Mouse (Mus musculus) urinary bladder, postnatal 14 days (tissue): ENCODE data around the gene Ice2.

Experiments
- DNase-seq: peaks from one replicate; pipeline ENCODE4 v3.0.0; 2021; ENCODE audit warnings: low spot score

Ice2 gene

DNA sequence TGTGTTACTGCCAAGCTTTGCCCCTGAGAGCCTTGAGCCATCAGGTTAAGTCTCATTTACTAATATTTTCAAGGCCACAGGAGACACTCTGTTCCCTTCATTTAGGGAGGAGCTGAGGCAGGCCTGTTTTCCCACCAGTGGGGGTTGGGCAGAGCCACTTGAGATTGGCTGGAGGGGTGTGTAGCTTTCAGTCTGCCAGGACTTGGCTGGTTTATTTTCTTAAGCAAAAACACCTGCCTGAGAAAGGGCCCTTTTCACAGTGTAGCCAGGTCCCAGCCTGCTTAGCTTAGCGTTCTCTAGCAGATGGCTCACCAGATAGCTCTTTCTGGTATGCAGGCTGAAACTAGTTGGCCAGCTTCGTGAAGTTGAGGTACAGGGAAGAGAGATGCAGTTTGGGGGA lies 61.3 kb downstream of the Ice2 start:
- peak; percentile 88 for DNase-seq

DNA sequence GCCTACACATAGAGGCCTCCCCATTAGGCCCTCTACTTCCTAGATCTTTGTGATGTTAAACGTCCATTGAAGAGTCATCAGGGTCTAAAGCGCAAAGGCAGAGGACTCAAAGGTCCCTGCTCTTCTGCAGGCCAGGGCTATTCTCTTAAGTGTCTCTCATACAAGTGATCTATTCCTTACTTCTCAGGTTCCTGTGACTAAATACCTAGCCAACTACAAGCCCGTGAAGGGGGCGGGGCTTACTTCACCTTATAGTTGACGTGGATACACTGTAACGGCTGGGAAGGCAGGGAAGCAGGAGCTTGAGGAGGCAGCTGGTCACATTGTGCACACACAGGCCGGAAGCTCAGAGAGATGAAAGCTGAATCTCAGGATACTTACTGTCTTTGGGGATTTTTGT lies 62.2 kb downstream of the Ice2 start:
- no peak for DNase-seq

DNA sequence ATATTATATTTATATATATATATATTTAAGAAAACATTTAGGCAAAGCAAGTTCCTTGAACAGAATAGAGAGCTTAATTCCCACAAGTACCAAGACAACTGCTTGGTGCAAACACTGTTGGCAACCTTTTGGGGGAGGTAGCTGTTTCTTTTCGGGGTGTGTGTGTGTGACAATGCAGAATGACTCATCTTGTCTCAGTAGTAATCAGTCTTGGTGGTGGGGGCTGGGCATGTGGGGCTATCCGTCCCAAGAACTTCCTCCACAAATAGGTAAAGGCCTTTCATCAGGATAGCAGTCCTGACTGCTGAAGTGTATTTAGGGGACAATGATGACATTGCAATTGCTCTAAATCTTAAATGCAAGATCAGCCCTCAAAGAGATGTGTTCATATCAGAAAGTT lies 65.3 kb downstream of the Ice2 start:
- no peak for DNase-seq

DNA sequence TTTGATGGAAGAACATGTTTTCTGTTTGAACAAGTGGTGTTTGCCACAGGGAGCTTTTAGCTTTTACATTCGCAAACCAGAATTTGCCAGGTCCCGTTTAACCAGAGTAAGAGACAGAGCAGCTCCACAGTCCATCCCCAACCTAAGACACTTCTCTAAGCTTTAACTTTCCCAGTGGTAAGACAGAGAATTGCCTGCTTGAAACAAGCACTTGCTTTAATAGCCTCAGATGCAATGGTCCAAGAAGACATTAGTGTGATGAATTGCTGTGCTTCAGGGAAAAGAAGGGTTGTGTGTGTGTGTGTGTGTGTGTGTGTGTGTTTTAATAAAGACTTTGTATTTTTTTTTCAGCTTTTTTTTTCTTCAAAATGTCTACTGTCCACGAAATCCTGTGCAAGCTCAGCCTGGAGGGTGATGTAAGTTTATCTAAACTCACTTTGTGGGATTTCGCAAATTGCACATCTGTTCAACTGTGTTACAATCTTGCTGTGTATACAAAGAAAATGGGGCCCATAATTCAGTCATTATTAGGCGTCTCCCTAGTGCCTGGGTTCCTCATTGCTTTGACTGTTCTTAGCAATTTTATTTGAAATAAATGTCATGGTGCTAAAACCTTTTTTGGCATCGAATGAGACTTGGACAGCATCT lies 66.5 kb downstream of the Ice2 start:
- no peak for DNase-seq

DNA sequence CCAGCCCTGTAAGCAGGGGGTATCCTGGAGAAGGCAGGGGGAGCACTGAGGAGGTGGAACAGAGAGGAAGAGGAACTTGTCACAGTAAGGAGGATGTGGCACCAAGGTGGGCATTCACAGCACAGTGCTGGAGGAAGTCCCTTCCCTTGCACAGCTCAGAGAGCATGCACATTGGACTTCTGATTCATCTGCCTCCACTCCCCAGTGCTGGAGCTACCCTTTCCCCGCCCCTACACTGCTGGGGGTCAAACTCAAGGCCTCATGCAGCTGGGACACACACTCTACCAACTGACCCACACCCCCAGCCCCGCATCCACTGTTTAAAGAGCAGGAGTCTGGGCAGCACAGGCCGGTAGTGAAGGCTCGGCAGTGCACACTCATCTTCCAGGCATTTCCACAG lies 68.4 kb downstream of the Ice2 start:
- DNase-seq = no peak

DNA sequence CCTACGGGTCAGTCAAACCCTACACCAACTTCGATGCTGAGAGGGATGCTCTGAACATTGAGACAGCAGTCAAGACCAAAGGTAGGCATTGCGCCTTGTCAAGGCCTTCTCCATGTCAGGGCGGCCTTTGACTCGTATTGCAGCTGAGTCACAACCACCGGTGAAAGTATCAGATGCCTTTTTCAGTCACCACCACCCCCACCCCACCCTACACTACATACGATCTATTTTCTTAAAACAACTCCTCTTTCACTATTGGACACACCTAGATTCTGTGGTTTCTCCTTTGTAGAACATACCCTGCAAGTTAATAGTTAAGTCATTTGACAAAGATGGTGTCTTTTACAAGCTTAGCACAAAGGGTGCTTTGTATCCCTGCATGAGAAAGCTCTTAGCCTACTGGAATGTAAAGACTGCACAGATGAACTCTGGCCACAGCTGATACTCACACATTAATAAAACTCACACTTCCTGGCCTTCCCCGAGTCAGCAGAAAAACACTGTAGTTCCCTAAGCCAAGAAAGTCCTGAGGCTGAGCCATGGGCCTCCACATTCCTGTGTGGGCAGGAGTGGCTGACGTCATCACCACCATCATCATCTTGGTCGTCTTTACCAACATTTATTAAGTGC lies 69.7 kb downstream of the Ice2 start:
- DNase-seq = no peak

DNA sequence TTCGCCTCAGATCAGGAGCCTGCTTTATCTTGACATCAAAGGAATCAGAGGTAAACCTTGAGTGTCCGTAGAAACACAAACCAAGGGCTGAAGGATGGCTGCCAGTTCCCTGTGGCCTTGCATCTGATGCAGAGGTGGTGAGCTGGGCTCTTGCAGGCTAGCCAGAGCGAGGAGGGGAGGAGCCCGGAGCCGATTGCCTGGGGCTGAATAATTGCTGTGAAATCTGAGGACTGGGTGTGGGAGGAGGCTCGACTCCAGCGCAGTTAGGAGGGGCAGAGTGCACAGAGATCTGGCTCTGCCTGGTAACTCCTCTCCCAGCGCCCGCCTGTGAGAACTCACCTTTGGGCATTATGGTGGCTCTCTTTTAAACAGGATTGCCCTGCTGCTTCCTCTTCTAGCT lies 71.3 kb downstream of the Ice2 start:
- DNase-seq = peak; percentile 74

DNA sequence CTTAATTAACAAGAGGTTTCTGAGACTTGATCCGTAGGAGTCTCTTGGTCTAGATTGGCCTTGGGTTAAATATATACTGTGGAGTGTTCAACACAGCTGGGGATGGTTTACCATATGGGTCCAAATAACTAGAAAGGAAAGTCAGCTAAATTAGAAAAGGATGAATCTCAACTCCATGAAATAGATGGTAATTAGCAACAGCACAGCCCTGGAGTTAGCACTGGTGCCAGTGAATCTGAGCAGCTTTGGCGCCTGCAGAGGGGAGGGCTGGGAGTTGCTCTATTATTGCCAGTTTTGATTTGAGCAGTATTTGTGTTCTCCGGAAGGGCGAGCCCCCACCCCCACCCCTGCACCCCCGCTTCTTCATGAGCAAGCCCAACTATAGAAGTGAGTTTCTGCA lies 72.7 kb downstream of the Ice2 start:
- DNase-seq = no peak

DNA sequence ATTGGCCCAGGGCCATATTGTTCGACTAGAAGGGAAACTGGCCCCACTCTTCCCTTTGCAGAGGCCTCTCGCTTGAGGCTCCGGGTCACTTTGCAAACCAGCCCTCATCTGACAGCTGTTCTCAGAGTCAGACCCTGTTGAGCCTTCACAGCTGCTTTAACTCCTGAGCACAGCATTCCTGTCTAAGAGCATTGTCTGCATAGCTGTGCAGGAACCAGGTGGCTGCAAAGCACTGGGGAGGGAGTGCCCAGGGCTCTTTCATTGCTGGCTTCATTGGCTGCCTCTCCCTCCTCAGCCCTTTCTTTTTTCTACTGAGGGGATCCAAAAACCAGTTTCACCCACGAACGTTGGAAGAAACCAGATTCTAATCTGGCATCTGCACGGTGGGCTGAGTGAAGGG lies 73.2 kb downstream of the Ice2 start:
- no peak for DNase-seq

DNA sequence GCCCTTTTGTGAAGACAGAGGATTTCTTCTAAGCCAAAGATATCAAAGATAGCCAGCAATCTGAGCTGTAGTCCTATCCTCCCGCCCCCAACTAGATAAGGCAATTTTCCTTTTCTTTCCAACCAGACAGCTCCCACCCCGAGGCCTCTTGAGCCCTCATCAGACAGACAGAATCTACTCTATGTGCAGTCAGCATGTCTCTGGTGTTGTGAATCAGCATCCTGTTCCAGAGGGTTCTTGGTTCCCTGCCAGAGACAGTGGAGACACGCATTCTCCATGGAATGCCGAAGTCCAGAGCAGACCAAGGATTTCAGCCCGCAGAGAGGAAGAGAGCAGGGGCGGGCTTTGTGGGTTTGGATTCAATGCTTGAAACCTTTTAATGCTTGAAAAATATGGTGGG lies 75.0 kb downstream of the Ice2 start:
- peak; percentile 83 for DNase-seq

DNA sequence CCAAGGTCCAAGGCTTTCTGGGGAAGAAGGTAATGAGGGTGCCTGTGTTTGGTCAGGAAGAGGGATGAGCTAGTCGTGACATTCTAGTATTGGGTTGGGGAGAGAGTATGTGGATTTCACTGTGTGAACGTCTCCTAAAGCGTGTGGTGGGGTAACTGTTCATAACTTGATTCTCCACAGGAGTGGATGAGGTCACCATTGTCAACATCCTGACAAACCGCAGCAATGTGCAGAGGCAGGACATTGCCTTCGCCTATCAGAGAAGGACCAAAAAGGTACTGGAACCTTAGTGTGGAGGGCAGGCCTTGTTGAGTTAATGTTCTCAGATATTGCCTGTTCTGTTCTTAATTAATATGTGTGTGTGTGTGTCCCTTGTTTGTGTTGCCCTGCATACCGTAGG lies 78.2 kb downstream of the Ice2 start:
- no peak for DNase-seq

DNA sequence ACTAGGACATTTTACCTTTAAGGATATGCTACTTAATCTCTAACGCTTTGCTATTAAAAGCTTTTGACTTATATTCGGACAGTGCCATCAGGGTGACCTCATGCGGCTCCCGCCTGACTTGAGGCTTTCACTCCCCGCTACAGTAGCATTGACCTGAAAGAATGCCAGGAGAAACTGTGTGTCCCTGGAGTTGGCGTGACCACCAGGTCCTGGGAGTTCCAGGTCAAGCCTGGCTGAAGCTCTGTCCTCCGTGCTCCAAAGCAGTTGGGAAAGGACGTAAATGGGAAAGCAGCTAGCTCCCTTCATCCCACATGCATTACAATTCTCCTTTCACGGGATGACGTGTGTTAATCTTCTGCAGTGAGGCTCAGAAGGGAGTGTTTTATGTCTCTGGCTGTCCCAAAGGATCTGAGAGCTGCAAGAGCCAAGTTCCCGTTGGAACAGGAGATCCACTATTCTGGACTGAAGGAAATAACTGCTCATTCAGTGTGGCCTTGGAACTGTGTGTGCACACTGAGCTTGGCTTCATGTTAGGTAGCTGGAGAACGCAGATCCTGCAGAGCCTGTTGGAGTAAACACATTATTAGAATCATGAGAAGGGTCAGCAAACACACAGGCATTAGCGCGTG lies 79.6 kb downstream of the Ice2 start:
- DNase-seq = peak; percentile 33

DNA sequence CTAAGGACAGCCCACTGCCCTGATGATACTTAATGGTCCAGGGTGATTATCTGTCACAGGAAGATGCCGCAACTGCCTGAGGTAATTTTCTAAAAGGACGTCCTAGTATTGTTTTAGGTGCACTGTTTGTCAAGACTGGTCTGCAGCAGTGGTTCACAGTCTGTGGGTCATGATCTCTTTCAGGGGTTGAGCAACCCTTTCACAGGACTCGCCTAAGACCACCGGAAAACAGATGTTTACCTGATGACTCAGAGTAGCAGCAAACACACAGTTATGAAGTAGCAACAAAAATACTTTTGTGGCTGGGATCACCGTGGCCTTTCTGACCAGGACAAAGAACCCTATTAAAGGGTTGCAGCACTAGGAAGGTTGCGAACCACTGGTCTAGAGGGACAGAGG lies 80.1 kb downstream of the Ice2 start:
- no peak for DNase-seq

DNA sequence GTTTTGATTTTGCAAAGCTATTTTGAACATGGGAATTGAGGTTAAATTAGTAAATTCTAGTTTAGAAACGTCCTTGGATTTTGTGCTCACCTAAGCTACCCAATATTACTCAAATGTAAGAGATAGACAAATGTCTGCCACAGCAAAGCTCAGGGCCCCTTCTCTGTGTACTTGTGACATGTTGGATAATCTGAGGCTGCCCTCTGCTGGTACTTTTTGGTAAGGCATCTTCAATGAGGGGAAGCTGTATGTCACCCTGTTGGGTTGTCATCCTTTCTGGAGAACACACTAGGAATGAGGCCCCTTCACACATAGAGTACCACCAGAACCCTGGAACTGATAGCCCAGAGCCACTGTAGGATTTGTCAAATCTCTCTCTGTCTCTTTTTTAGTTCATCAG lies 82.6 kb downstream of the Ice2 start:
- DNase-seq = peak; percentile 82
